Comparison of ENCODE assay signal across 15 mouse cellular contexts in genomic region chr11:16795012-16795411, GRCm38 (mm10). TPM values are rescaled to one million over a fixed set of nuclear protein-coding genes. Genes with fewer than 3 reads are reported as not detected.
DNase-seq lines count a peak whose midpoint lies in the region; ATAC-seq and TF ChIP-seq lines count a peak whose summit lies in the region.
"Had no signal": no experiment of that assay in that cellular context is flagged by ENCODE, and none has a peak within 500 bp of the region (broad histone marks: within the 10 kb centered on the region; RNA-seq: fewer than 3 reads in every experiment).

No protein-coding gene starts in this region.

- 0 out of 2 replicates have a peak overlapping the region, but pooled peaks have one; percentile 15 for H3K27ac ChIP-seq in embryonic facial prominence, embryonic 14.5 days (replicated peaks; ENCODE audit: low read depth, low read length)
- H3K27ac ChIP-seq in embryonic facial prominence, embryonic 10.5 days (replicated peaks) = no peak overlapping the region
- peak overlapping the region; percentile 71 for H3K27ac ChIP-seq in layer of hippocampus, adult 2 months
- no peak overlapping the region for H3K27ac ChIP-seq in forebrain, embryonic 10.5 days
- H3K27ac ChIP-seq: embryonic facial prominence, embryonic 12.5 days; forebrain, embryonic 12.5 days; intestine, embryonic 15.5 days; liver, embryonic 13.5 days; neural tube, embryonic 13.5 days had no signal

- no peaks in the 10 kb centered on the region for H3K9me3 ChIP-seq in embryonic facial prominence, embryonic 14.5 days (ENCODE audit: control insufficient read depth, low read length)
- H3K9me3 ChIP-seq in embryonic facial prominence, embryonic 10.5 days = no peaks in the 10 kb centered on the region
- no peaks in the 10 kb centered on the region for H3K9me3 ChIP-seq in forebrain, embryonic 10.5 days
- H3K9me3 ChIP-seq: embryonic facial prominence, embryonic 12.5 days; forebrain, embryonic 12.5 days; intestine, embryonic 15.5 days; liver, embryonic 13.5 days; neural tube, embryonic 13.5 days had no signal

- no peaks in the 10 kb centered on the region for H3K27me3 ChIP-seq in embryonic facial prominence, embryonic 14.5 days (replicated peaks; ENCODE audit: control insufficient read depth, insufficient read depth, low read length)
- no peaks in the 10 kb centered on the region for H3K27me3 ChIP-seq in embryonic facial prominence, embryonic 10.5 days (replicated peaks; ENCODE audit: low read depth, poor library complexity, severe bottlenecking)
- no peaks in the 10 kb centered on the region for H3K27me3 ChIP-seq in forebrain, embryonic 10.5 days (ENCODE audit: poor library complexity, severe bottlenecking)
- H3K27me3 ChIP-seq: embryonic facial prominence, embryonic 12.5 days; forebrain, embryonic 12.5 days; intestine, embryonic 15.5 days; liver, embryonic 13.5 days; neural tube, embryonic 13.5 days had no signal

- no peak for ATAC-seq in embryonic facial prominence, embryonic 14.5 days (ENCODE audit: low read depth)
- ATAC-seq in megakaryocyte-erythroid progenitor cell, adult 5-6 weeks (replicated peaks; ENCODE audit: low FRiP score, low TSS enrichment, poor library complexity, severe bottlenecking) = no peak
- ATAC-seq: intestine, embryonic 15.5 days had no signal

- peaks cover 12% of the 10 kb centered on the region for H3K4me1 ChIP-seq in embryonic facial prominence, embryonic 14.5 days (ENCODE audit: control insufficient read depth, insufficient read depth, low read length)
- H3K4me1 ChIP-seq in embryonic facial prominence, embryonic 10.5 days = peaks cover 15% of the 10 kb centered on the region
- H3K4me1 ChIP-seq in forebrain, embryonic 10.5 days = no peaks in the 10 kb centered on the region
- H3K4me1 ChIP-seq: forebrain, embryonic 12.5 days; liver, embryonic 13.5 days; neural tube, embryonic 13.5 days had no signal

- H3K36me3 ChIP-seq in embryonic facial prominence, embryonic 14.5 days (ENCODE audit: control insufficient read depth, insufficient read depth, low read length) = no peaks in the 10 kb centered on the region
- no peaks in the 10 kb centered on the region for H3K36me3 ChIP-seq in embryonic facial prominence, embryonic 10.5 days (replicated peaks)
- H3K36me3 ChIP-seq in forebrain, embryonic 10.5 days (replicated peaks) = no peaks in the 10 kb centered on the region
- H3K36me3 ChIP-seq: embryonic facial prominence, embryonic 12.5 days; forebrain, embryonic 12.5 days; intestine, embryonic 15.5 days; liver, embryonic 13.5 days; neural tube, embryonic 13.5 days had no signal

- no peak overlapping the region for H3K9ac ChIP-seq in embryonic facial prominence, embryonic 14.5 days (ENCODE audit: low read depth, low read length)
- H3K9ac ChIP-seq: embryonic facial prominence, embryonic 12.5 days; forebrain, embryonic 12.5 days; intestine, embryonic 15.5 days; liver, embryonic 13.5 days; neural tube, embryonic 13.5 days had no signal

- no peak overlapping the region for H3K4me3 ChIP-seq in embryonic facial prominence, embryonic 14.5 days (ENCODE audit: low read depth, low read length)
- H3K4me3 ChIP-seq in embryonic facial prominence, embryonic 10.5 days = no peak overlapping the region
- H3K4me3 ChIP-seq in layer of hippocampus, adult 2 months = no peak overlapping the region
- no peak overlapping the region for H3K4me3 ChIP-seq in forebrain, embryonic 10.5 days
- H3K4me3 ChIP-seq: embryonic facial prominence, embryonic 12.5 days; forebrain, embryonic 12.5 days; intestine, embryonic 15.5 days; liver, embryonic 13.5 days; neural tube, embryonic 13.5 days had no signal

- no peak for DNase-seq in embryonic facial prominence, embryonic 14.5 days (ENCODE audit: low spot score)
- DNase-seq in embryonic facial prominence, embryonic 10.5 days (ENCODE audit: low spot score) = no peak
- DNase-seq in layer of hippocampus, adult 2 months (ENCODE audit: low spot score in 2 of 2) = no peak
- DNase-seq in layer of hippocampus, postnatal 25 days (ENCODE audit: extremely low spot score in 1 of 2, low spot score in 1 of 2) = no peak
- DNase-seq in heart, adult 9 months (ENCODE audit: low spot score in 2 of 2) = peak; percentile 72 to 78
- DNase-seq in lung, postnatal 36 days = peak; percentile 55
- no peak for DNase-seq in forebrain, embryonic 10.5 days (ENCODE audit: extremely low spot score, low spot score)
- DNase-seq: adrenal gland, adult 8-10 months; cerebellum, postnatal 36 days; liver, embryonic 13.5 days had no signal

- no peak for TF ChIP-seq CTCF in layer of hippocampus, adult 2 months (conservative IDR thresholded peaks at IDR 0.05)

- no peak overlapping the region for H3K4me2 ChIP-seq in embryonic facial prominence, embryonic 14.5 days (ENCODE audit: low read depth, low read length)
- H3K4me2 ChIP-seq: embryonic facial prominence, embryonic 12.5 days; forebrain, embryonic 12.5 days; intestine, embryonic 15.5 days; liver, embryonic 13.5 days; neural tube, embryonic 13.5 days had no signal

RNA-seq across cellular contexts. Expression of gene Egfr, which starts 43.0 kb away (rescaled TPM):
- 25.4 and 27.0 TPM in 2 replicates for polyA plus RNA-seq in embryonic facial prominence, embryonic 14.5 days (2014; fragmentation: Nextera tagmentation; extraction: Ambion mirVana)
- polyA plus RNA-seq in embryonic facial prominence, embryonic 10.5 days (2016; fragmentation: Nextera tagmentation; extraction: Ambion mirVana) = 2.3 and 4.4 TPM in 2 replicates
- 10 to 100 TPM; 12.3 to 12.9 TPM for total RNA-seq in layer of hippocampus, adult 2 months (2021)
- 10 to 100 TPM; 15.1 to 18.4 TPM for total RNA-seq in layer of hippocampus, postnatal 25 days (2021)
- total RNA-seq in megakaryocyte-erythroid progenitor cell, adult 5-6 weeks (2014; fragmentation: Nextera tagmentation) = not detected in 2 replicates
- not detected in 2 replicates for total RNA-seq in megakaryocyte-erythroid progenitor cell, adult 5-6 weeks (2017)
- 2.2 and 2.6 TPM in 2 replicates for polyA plus RNA-seq in forebrain, embryonic 10.5 days (2016; fragmentation: Nextera tagmentation; extraction: Ambion mirVana)

Comparison
In these comparisons a context has a peak if more than half of its experiments do, and no peak if none do; other contexts are left out.
1. H3K27ac ChIP-seq: peak in embryonic facial prominence, embryonic 14.5 days (single experiment) and layer of hippocampus, adult 2 months (single experiment); none in embryonic facial prominence, embryonic 10.5 days (single experiment) and forebrain, embryonic 10.5 days (single experiment).
2. DNase-seq: peak in heart, adult 9 months (2 of 2) and lung, postnatal 36 days (single experiment); none in embryonic facial prominence, embryonic 14.5 days (single experiment), embryonic facial prominence, embryonic 10.5 days (single experiment), layer of hippocampus, adult 2 months (0 of 2), layer of hippocampus, postnatal 25 days (0 of 2) and forebrain, embryonic 10.5 days (single experiment).
3. RNA of gene Egfr, which starts 43.0 kb away (total RNA-seq): 15.1 to 18.4 TPM in layer of hippocampus, postnatal 25 days and 12.3 to 12.9 TPM in layer of hippocampus, adult 2 months; not detected in megakaryocyte-erythroid progenitor cell, adult 5-6 weeks; every median in the first group is over 10 times any median in the second.